Mouse (Mus musculus): ENCODE results near the gene Akt3. TPM values are rescaled to one million over a fixed set of nuclear protein-coding genes. Genes with fewer than 3 reads are reported as not detected.

The Akt3 gene
- polyA plus RNA-seq, 1 experiment from 2014 or later = 0.54 TPM

GRCm38 (mm10) chr1:176971479-176971797 is 286.6 kb downstream of the Akt3 start:
- ATAC-seq (no peak), DNase-seq (no peak)
- Histone ChIP-seq H3K4me1 (ENCODE audit: insufficient read depth) (no peaks in the 10 kb centered on the region), H3K4me2 (ENCODE audit: low read depth, low read length) (no peak overlapping the region), H3K27me3 (ENCODE audit: insufficient read depth, low read length) (no peaks in the 10 kb centered on the region), H3K4me3 (ENCODE audit: low read depth, low read length) (no peak overlapping the region), H3K36me3 (replicated peaks; ENCODE audit: insufficient read depth, low read length) (no peaks in the 10 kb centered on the region), H3K27ac (ENCODE audit: low read depth) (no peak overlapping the region), H3K9me3 (ENCODE audit: low read length) (no peaks in the 10 kb centered on the region), H3K9ac (replicated peaks) (no peak overlapping the region)
- 60% methylated on average over 4 of the region's 4 CpGs for WGBS (ENCODE audit: insufficient replicate concordance)
- TF ChIP-seq EP300 (IDR thresholded peaks at IDR 0.05; ENCODE audit: low read depth) (no peak), CTCF (IDR thresholded peaks at IDR 0.05; ENCODE audit: low read depth) (no peak)

- Histone ChIP-seq H3K9me3 (ENCODE audit: low read length) (no peaks in the 10 kb centered on the region), H3K27me3 (ENCODE audit: insufficient read depth, low read length) (no peaks in the 10 kb centered on the region), H3K4me1 (ENCODE audit: insufficient read depth) (no peaks in the 10 kb centered on the region), H3K4me3 (ENCODE audit: low read depth, low read length) (no peak overlapping the region), H3K9ac (replicated peaks) (no peak overlapping the region), H3K27ac (ENCODE audit: low read depth) (no peak overlapping the region), H3K4me2 (ENCODE audit: low read depth, low read length) (no peak overlapping the region), H3K36me3 (replicated peaks; ENCODE audit: insufficient read depth, low read length) (no peaks in the 10 kb centered on the region)
- DNase-seq (no peak), ATAC-seq (no peak)
- TF ChIP-seq EP300 (IDR thresholded peaks at IDR 0.05; ENCODE audit: low read depth) (no peak), CTCF (IDR thresholded peaks at IDR 0.05; ENCODE audit: low read depth) (no peak)
- WGBS (ENCODE audit: insufficient replicate concordance) = 75% methylated on average over 16 of the region's 16 CpGs
Measured at GRCm38 (mm10) chr1:176970635-176971478, 287.1 kb downstream of the Akt3 start.

Other genes starting within 250 kb of the Akt3 start
- gene Zbtb18, start 184.1 kb upstream of the Akt3 start, polyA plus RNA-seq (2015; fragmentation: Nextera tagmentation; extraction: Ambion mirVana) = 1.5 TPM in 2 replicates